Mouse (Mus musculus) cerebellum, adult (tissue): ENCODE measurements around the gene Tlr4.

ENCODE experiments used
- ATAC-seq: cut with Nextera tagmentation; 2 replicates; pipeline ENCODE4 v1.9.2; 2017; ENCODE audit warnings: mild to moderate bottlenecking, moderate library complexity, mixed read lengths; ENCODE audit not compliant: insufficient number of reproducible peaks, low FRiP score, low TSS enrichment

The Tlr4 gene

GRCm38 (mm10) chr4:66894547-66894946, 67.2 kb downstream of the Tlr4 start:
- no peak for ATAC-seq

DNA sequence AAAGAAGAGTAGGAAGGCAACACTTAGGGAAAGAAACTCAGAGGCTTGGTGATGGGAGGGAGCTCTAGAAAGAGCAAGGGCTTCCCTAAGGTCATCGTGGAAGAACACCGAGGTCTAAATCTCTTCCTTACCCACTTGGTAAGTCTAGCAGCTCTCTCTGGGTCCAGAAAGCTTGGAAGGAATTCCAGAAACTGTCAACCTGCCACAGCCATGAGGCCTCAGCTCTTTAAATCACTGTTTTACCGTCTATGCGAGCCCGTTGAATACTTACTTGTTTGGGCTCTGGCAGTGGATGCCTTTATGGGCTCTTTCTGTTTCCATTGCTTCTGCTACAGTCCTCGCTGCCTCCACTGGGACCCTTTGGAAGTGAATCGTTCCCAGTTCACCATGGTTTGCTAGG, 67.6 kb downstream of the Tlr4 start:
- no peak for ATAC-seq

- ATAC-seq, result no peak
Measured at GRCm38 (mm10) chr4:66900126-66900525, 72.7 kb downstream of the Tlr4 start.

- 0 out of 2 replicates have a peak, but pooled peaks have one; percentile 58 for ATAC-seq
Measured at GRCm38 (mm10) chr4:66901498-66901897, 74.1 kb downstream of the Tlr4 start.

DNA sequence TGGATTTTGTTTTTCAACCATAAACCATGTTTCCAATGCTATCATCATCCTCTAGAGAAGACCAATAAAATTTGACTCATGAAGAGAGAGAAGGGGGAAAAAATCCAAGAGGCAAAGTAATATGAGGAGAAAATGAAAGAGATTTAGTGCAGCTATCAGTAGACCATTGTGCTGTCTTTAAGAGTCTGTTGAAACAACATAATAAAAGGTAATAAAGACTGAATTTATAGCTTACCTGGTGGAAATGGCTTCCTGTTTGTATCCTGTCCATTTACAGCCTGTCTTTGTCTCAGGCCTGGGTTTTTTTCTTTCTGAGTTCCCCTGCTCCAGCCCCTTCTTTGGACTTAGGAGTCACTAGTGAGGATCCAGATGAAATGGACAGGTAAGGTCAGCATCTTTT, 81.0 kb downstream of the Tlr4 start:
- ATAC-seq, result no peak

- ATAC-seq, result no peak
Measured at GRCm38 (mm10) chr4:66919630-66920372, 92.4 kb downstream of the Tlr4 start.

- peak; percentile 67 for ATAC-seq
Measured at GRCm38 (mm10) chr4:66923616-66924276, 96.4 kb downstream of the Tlr4 start.

DNA sequence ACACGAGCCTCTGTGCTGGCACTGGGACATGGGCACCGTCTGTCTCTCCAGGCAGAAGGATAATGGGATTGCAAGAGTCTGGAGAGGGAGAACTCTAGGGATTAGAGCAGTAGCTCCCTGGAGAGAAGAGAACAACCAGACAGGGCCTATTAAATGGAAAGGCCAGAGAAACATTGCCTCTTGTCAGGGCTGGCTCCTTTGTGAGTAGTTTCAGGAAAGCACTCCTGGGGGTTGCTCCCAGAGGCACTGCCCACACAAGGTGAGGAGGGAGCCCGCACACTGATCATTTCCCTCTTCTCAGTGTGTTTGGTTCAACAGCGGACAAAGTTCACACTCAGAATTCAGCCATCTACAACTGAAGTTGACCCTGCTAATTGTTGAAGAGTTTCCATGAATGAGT, 98.7 kb downstream of the Tlr4 start:
- 0 out of 2 replicates have a peak, but pooled peaks have one; percentile 8 for ATAC-seq

- ATAC-seq, result no peak
Measured at GRCm38 (mm10) chr4:66927537-66928088, 100.2 kb downstream of the Tlr4 start.

DNA sequence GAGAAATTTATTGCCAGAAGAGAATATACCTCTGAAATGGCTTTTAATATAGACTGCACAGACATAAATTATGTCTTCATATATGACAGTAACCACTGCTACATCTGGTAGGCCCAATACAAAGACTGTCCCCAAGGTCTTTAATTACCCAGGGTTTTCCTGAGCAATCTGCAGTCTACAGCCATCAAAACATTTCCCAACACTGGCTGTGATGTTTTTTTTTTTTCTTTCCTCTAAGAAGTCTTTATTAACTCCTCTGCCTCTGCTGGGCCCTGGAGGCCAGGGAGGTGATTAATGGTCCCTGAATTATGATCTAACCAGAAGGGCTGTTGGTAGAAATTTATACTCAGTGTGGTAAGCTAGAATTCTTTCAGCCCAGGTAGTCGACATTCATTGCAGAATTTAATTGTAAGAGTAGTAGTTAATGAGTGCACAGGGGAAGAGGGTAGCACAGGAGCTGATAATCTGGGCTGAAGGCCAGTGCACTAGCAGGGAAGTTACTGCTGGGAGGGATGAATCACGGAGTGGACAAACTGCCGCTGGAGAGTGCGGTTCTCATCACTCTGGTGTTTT, 111.2 kb downstream of the Tlr4 start:
- no peak for ATAC-seq

GRCm38 (mm10) chr4:66941894-66942293, 114.5 kb downstream of the Tlr4 start:
- ATAC-seq, result peak; percentile 93

- ATAC-seq, result no peak
Measured at GRCm38 (mm10) chr4:66943699-66944098, 116.3 kb downstream of the Tlr4 start.

DNA sequence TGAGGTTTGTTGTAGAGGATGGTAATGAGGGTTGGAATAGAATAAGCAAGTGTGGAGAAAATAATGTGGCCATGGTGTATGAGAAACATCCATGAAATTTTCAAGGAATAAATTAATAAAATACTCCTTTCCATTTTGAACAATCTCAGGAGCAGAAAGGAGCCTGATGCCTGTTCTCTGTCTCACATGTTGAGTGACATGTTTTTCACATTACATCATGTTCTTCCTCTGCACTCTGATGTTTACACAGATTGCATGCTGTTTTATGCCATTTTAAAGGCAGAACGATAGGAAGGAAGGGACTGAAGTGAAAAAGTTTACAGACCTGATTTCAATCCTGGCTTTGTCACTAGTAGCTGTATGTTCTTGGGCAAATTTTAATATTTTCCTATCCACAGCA, 120.3 kb downstream of the Tlr4 start:
- ATAC-seq, result no peak

DNA sequence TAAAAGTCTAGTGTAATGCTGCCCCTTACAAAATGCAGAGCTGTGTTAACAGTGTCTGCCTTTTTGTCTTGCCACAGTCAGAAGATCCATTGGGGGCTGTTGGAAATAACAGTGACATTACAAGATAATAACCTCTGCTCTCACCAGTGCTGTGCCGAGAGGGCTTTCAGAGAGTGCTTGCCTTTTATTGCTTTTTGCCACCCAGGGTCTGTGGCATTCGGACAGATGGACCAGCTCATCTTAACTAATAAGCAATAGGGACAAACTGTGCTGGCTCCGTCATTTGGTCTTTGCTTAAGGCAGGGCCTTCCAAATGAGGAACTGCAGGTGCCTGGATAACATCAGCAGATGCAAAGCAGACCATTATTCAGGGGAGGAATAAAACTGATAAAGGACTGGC, 147.5 kb downstream of the Tlr4 start:
- no peak for ATAC-seq
